ENCODE assay signal across 1 mouse cellular context in the genomic region with DNA sequence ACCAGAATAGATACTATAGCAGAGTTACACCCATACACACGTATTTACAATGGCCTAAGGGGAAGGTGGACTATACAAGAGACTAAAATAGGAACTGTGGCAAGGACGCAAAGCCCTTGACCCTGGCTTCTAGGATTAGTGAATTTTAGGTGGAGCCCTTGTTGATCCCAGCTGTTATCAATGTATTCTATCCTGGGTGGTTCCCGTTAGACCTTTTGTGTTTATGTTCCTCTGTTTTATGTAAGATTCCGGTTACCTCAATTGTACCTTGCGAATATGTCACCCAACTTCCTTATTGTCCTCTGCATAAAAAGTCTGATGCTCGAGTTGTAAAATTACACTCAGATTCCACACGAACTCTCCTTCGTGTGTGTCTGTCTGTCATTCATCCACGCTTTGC. TPM values are rescaled to one million over a fixed set of nuclear protein-coding genes. Genes with fewer than 3 reads are reported as not detected.
"Had no signal": no experiment of that assay in that cellular context is flagged by ENCODE, and none has a peak within 500 bp of the region (broad histone marks: within the 10 kb centered on the region; RNA-seq: fewer than 3 reads in every experiment).

No protein-coding gene starts in this region.

RNA-seq across cellular contexts. Expression of a gene that starts 19.4 kb away (rescaled TPM):
- polyA plus RNA-seq: spleen, adult 2 months had no signal
